Comparison of ENCODE assay signal across 27 mouse cellular contexts in the genomic region with DNA sequence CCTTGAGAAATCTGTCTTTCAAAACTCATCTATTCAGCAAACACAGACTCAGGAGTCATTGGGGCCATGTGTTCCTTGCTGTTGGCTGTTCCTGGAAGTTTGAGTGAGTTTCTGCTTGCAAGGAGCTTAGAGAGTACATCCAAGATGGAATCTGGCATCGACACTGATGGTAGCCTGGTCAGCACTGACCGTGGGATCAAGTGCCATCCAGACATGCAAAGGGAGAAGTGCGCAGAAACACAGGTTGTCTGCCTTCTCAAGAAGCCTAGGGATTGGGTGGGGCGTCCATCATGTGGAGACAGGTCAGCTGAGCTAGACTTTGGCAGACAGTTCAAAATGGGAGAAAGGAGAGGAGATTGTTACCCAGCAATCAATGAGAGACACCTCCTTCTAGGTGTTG.
"Had no signal": no experiment of that assay in that cellular context is flagged by ENCODE, and none has a peak within 500 bp of the region (broad histone marks: within the 10 kb centered on the region; RNA-seq: fewer than 3 reads in every experiment).

No protein-coding gene starts in this region.

- H3K9me3 ChIP-seq: embryonic facial prominence, embryonic 10.5 days; embryonic facial prominence, embryonic 12.5 days; embryonic facial prominence, embryonic 13.5 days; embryonic facial prominence, embryonic 15.5 days; forebrain, embryonic 10.5 days; forebrain, embryonic 12.5 days; forebrain, embryonic 13.5 days; forebrain, embryonic 15.5 days had no signal

- H3K27me3 ChIP-seq: embryonic facial prominence, embryonic 12.5 days; embryonic facial prominence, embryonic 13.5 days; embryonic facial prominence, embryonic 15.5 days; forebrain, embryonic 12.5 days; forebrain, embryonic 13.5 days; forebrain, embryonic 15.5 days had no signal

- H3K36me3 ChIP-seq: embryonic facial prominence, embryonic 12.5 days; forebrain, embryonic 10.5 days; forebrain, embryonic 12.5 days; forebrain, embryonic 15.5 days had no signal

- H3K4me1 ChIP-seq: forebrain, embryonic 13.5 days; forebrain, embryonic 15.5 days had no signal

- H3K4me3 ChIP-seq: embryonic facial prominence, embryonic 10.5 days; embryonic facial prominence, embryonic 12.5 days; embryonic facial prominence, embryonic 13.5 days; embryonic facial prominence, embryonic 15.5 days; erythroblast, embryonic 14.5 days; forebrain, embryonic 10.5 days; forebrain, embryonic 12.5 days; forebrain, embryonic 13.5 days; forebrain, embryonic 15.5 days; heart, adult 2 months had no signal

- H3K27ac ChIP-seq: embryonic facial prominence, embryonic 10.5 days; embryonic facial prominence, embryonic 12.5 days; embryonic facial prominence, embryonic 13.5 days; embryonic facial prominence, embryonic 15.5 days; forebrain, embryonic 10.5 days; forebrain, embryonic 12.5 days; forebrain, embryonic 13.5 days; forebrain, embryonic 15.5 days; heart, adult 2 months had no signal

- DNase-seq: cerebellum, adult 18-20 months; cerebellum, adult 8-10 months; cerebellum, adult 9-10 months; cerebellum, adult 9-11 months; cerebellum, postnatal 10 days; cerebellum, postnatal 14 days; cerebellum, postnatal 25 days; cerebellum, postnatal 36 days; embryo, embryonic 11 days; forebrain, postnatal 0 days; gastrocnemius, postnatal 10 days; gastrocnemius, postnatal 14 days; gastrocnemius, postnatal 25 days; gastrocnemius, postnatal 36 days; heart, adult 18-20 months; heart, adult 2 months had no signal

- ATAC-seq: forebrain, embryonic 13.5 days; forebrain, embryonic 14.5 days; forebrain, embryonic 15.5 days; forebrain, embryonic 16.5 days; forebrain, postnatal 0 days had no signal
